Mouse (Mus musculus) lung, embryonic 16.5 days (tissue): ENCODE measurements around the gene Acaa1b. TPM values are rescaled to one million over a fixed set of nuclear protein-coding genes. Genes with fewer than 3 reads are reported as not detected.

Source experiments
- ATAC-seq: fragments of 200-750 bp; cut with Nextera tagmentation; 2 replicates; pipeline ENCODE4 v1.8.0; 2017; ENCODE audit warnings: low read depth, mild to moderate bottlenecking, moderate library complexity
- H3K27ac ChIP-seq: fragments of 300-500 bp; sonication (generic); 2 replicates; pipeline ENCODE4 v1.5.1; 2014; ENCODE audit warnings: mild to moderate bottlenecking, control low read depth, low read length
- H3K27me3 ChIP-seq: fragments of 300-500 bp; sonication (generic); 2 replicates; pipeline ENCODE4 v1.6.1; 2014; ENCODE audit warnings: low read depth, low read length, mixed read lengths; ENCODE audit not compliant: control insufficient read depth, insufficient read depth
- H3K36me3 ChIP-seq: fragments of 300-500 bp; sonication (generic); 2 replicates; pipeline ENCODE4 v1.6.1; 2014; ENCODE audit warnings: low read length; ENCODE audit not compliant: control insufficient read depth, insufficient read depth
- H3K4me1 ChIP-seq: fragments of 300-500 bp; sonication (generic); replicated peaks from 2 replicates; pipeline ENCODE4 v1.6.1; 2014; ENCODE audit warnings: low read length, mixed read lengths; ENCODE audit not compliant: control insufficient read depth, insufficient read depth
- H3K4me2 ChIP-seq: fragments of 300-500 bp; sonication (generic); 2 replicates; pipeline ENCODE4 v1.6.1; 2014; ENCODE audit warnings: low read depth, low read length, control low read depth
- H3K4me3 ChIP-seq: fragments of 300-500 bp; sonication (generic); 2 replicates; pipeline ENCODE4 v1.5.1; 2014; ENCODE audit warnings: mild to moderate bottlenecking, low read length, control low read depth
- H3K9ac ChIP-seq: fragments of 300-500 bp; sonication (generic); 2 replicates; pipeline ENCODE4 v1.6.1; 2014; ENCODE audit warnings: low read length, control low read depth
- H3K9me3 ChIP-seq: fragments of 300-500 bp; sonication (generic); 2 replicates; pipeline ENCODE4 v1.6.1; 2016; ENCODE audit warnings: low read length; ENCODE audit not compliant: control insufficient read depth
- WGBS: fragments of 180-500 bp; shearing (Covaris S2); extraction: QIAGEN DNeasy Blood & Tissue Kit; methylation state at CpG from one replicate; pipeline ENCODE4 v1.1.7; 2014; 5-methylcytosine and 5-hydroxymethylcytosine counted together
- polyA plus RNA-seq: library from polyadenylated mRNA; unstranded; fragments of >200 nt; fragmentation: Nextera tagmentation; extraction: Ambion mirVana; gene quantifications from 2 replicates; pipeline ENCODE4 v1.2.1, GENCODE M21; 2015

The Acaa1b gene
- polyA plus RNA-seq, 1 experiment from 2014 or later = 1.3 TPM

GRCm38 (mm10) chr9:119179292-119179691, 22.4 kb upstream of the Acaa1b start:
- H3K4me1 ChIP-seq = peaks cover 5% of the 10 kb centered on the region

GRCm38 (mm10) chr9:119167608-119168007, 10.7 kb upstream of the Acaa1b start:
- Histone ChIP-seq H3K9ac (no peak overlapping the region), H3K36me3 (no peaks in the 10 kb centered on the region), H3K27me3 (no peaks in the 10 kb centered on the region), H3K4me2 (no peak overlapping the region), H3K4me1 (no peaks in the 10 kb centered on the region), H3K9me3 (no peaks in the 10 kb centered on the region), H3K4me3 (no peak overlapping the region), H3K27ac (no peak overlapping the region)
- ATAC-seq = no peak
- WGBS = 81% methylated on average over 2 of the region's 2 CpGs

More at GRCm38 (mm10) chr9:119179292-119179691, 22.4 kb upstream of the Acaa1b start:
- no peaks in the 10 kb centered on the region for H3K9me3 ChIP-seq
- H3K4me2 ChIP-seq = no peak overlapping the region
- no peaks in the 10 kb centered on the region for H3K27me3 ChIP-seq
- H3K4me3 ChIP-seq = no peak overlapping the region
- H3K9ac ChIP-seq = no peak overlapping the region
- no peaks in the 10 kb centered on the region for H3K36me3 ChIP-seq
- 84% methylated on average over 11 of the region's 11 CpGs for WGBS
- no peak overlapping the region for H3K27ac ChIP-seq
- no peak for ATAC-seq

GRCm38 (mm10) chr9:119165548-119165947, 8.7 kb upstream of the Acaa1b start:
- Histone ChIP-seq H3K4me1 (no peaks in the 10 kb centered on the region), H3K27me3 (no peaks in the 10 kb centered on the region), H3K4me3 (no peak overlapping the region), H3K9ac (no peak overlapping the region), H3K27ac (no peak overlapping the region), H3K9me3 (no peaks in the 10 kb centered on the region), H3K4me2 (no peak overlapping the region), H3K36me3 (no peaks in the 10 kb centered on the region)
- no peak for ATAC-seq
- WGBS = 87% methylated on average over 6 of the region's 6 CpGs

GRCm38 (mm10) chr9:119164743-119165142, 7.8 kb upstream of the Acaa1b start:
- ATAC-seq = no peak
- H3K9ac ChIP-seq = no peak overlapping the region
- no peaks in the 10 kb centered on the region for H3K4me1 ChIP-seq
- no peaks in the 10 kb centered on the region for H3K36me3 ChIP-seq
- WGBS = 79% methylated on average over 7 of the region's 7 CpGs
- no peak overlapping the region for H3K4me3 ChIP-seq
- H3K9me3 ChIP-seq = no peaks in the 10 kb centered on the region
- no peak overlapping the region for H3K27ac ChIP-seq
- H3K4me2 ChIP-seq = no peak overlapping the region
- no peaks in the 10 kb centered on the region for H3K27me3 ChIP-seq

GRCm38 (mm10) chr9:119160689-119161088, 3.8 kb upstream of the Acaa1b start:
- H3K27ac ChIP-seq = no peak overlapping the region

GRCm38 (mm10) chr9:119158861-119159260, 2.0 kb upstream of the Acaa1b start, which contains the start of gene Gm47289:
Gene Gm47289 (plus strand): TSS chr9:119159161.
- no peak within 1 kb of the TSS for H3K27ac ChIP-seq
- 32% methylated on average over 4 of the region's 4 CpGs for WGBS

More at GRCm38 (mm10) chr9:119160689-119161088, 3.8 kb upstream of the Acaa1b start:
- Histone ChIP-seq H3K4me1 (no peaks in the 10 kb centered on the region), H3K4me2 (no peak overlapping the region), H3K9me3 (no peaks in the 10 kb centered on the region), H3K27me3 (peaks cover 12% of the 10 kb centered on the region), H3K36me3 (no peaks in the 10 kb centered on the region), H3K9ac (no peak overlapping the region), H3K4me3 (no peak overlapping the region)
- ATAC-seq = no peak
- WGBS = 82% methylated on average over 3 of the region's 3 CpGs

GRCm38 (mm10) chr9:119155826-119156225, 1.1 kb downstream of the Acaa1b start:
- WGBS = 51% methylated on average over 7 of the region's 7 CpGs
- Histone ChIP-seq H3K27me3 (peaks cover 14% of the 10 kb centered on the region), H3K9ac (no peak overlapping the region), H3K4me2 (no peak overlapping the region), H3K36me3 (no peaks in the 10 kb centered on the region), H3K4me1 (no peaks in the 10 kb centered on the region), H3K4me3 (no peak overlapping the region), H3K27ac (no peak overlapping the region), H3K9me3 (no peaks in the 10 kb centered on the region)
- 0 out of 2 replicates have a peak, but pooled peaks have one; percentile 13 for ATAC-seq

More at GRCm38 (mm10) chr9:119158861-119159260, 2.0 kb upstream of the Acaa1b start, which contains the start of gene Gm47289:
- Histone ChIP-seq H3K4me2 (no peak within 1 kb of the TSS), H3K27me3 (peaks cover 14% of the 10 kb centered on the region), H3K4me1 (no peaks in the 10 kb centered on the region), H3K36me3 (no peaks in the 10 kb centered on the region), H3K9me3 (no peaks in the 10 kb centered on the region), H3K9ac (no peak within 1 kb of the TSS), H3K4me3 (no peak within 1 kb of the TSS)
- no peak for ATAC-seq

- ATAC-seq = no peak
- no peaks in the 10 kb centered on the region for H3K36me3 ChIP-seq
- no peaks in the 10 kb centered on the region for H3K9me3 ChIP-seq
- 74% methylated on average over 8 of the region's 8 CpGs for WGBS
- no peak overlapping the region for H3K27ac ChIP-seq
- peaks cover 14% of the 10 kb centered on the region for H3K27me3 ChIP-seq
- H3K4me1 ChIP-seq = no peaks in the 10 kb centered on the region
- no peak overlapping the region for H3K4me2 ChIP-seq
- no peak overlapping the region for H3K9ac ChIP-seq
- no peak overlapping the region for H3K4me3 ChIP-seq
Measured at GRCm38 (mm10) chr9:119155416-119155815, 1.5 kb downstream of the Acaa1b start.

- Histone ChIP-seq H3K9me3 (no peaks in the 10 kb centered on the region), H3K27me3 (peaks cover 9% of the 10 kb centered on the region), H3K4me3 (no peak overlapping the region), H3K4me1 (no peaks in the 10 kb centered on the region), H3K4me2 (no peak overlapping the region), H3K27ac (no peak overlapping the region), H3K36me3 (no peaks in the 10 kb centered on the region), H3K9ac (no peak overlapping the region)
- 38% methylated on average over 2 of the region's 2 CpGs for WGBS
- ATAC-seq = no peak
Measured at GRCm38 (mm10) chr9:119151751-119152150, 5.1 kb downstream of the Acaa1b start.

- 0 out of 2 replicates have a peak, but pooled peaks have one; percentile 29 for ATAC-seq
- 17% methylated on average over 5 of the region's 5 CpGs for WGBS
- no peaks in the 10 kb centered on the region for H3K4me1 ChIP-seq
- no peaks in the 10 kb centered on the region for H3K36me3 ChIP-seq
- no peak overlapping the region for H3K4me3 ChIP-seq
- H3K27me3 ChIP-seq = no peaks in the 10 kb centered on the region
- H3K4me2 ChIP-seq = no peak overlapping the region
- H3K9ac ChIP-seq = no peak overlapping the region
- H3K27ac ChIP-seq = no peak overlapping the region
- H3K9me3 ChIP-seq = no peaks in the 10 kb centered on the region
Measured at GRCm38 (mm10) chr9:119149601-119150000, 7.3 kb downstream of the Acaa1b start.
